Mouse (Mus musculus) stomach, embryonic 14.5 days (tissue): ENCODE results near the gene Olfr1028. TPM values are rescaled to one million over a fixed set of nuclear protein-coding genes. Genes with fewer than 3 reads are reported as not detected.

Experiments used
- polyA plus RNA-seq: library from polyadenylated mRNA; unstranded; fragments of >200 nt; fragmentation: Nextera tagmentation; extraction: Ambion mirVana; gene quantifications from 2 replicates; pipeline ENCODE4 v1.2.1, GENCODE M21; 2014

The Olfr1028 gene
- polyA plus RNA-seq, 1 experiment from 2014 or later, result not detected

Other genes with a start within 250 kb of the Olfr1028 start
- gene Olfr1009, start 235.0 kb upstream of the Olfr1028 start, polyA plus RNA-seq, result not detected in 2 replicates
- not detected in 2 replicates for gene Olfr1012, start 187.7 kb upstream of the Olfr1028 start, polyA plus RNA-seq
- not detected in 2 replicates for gene Olfr1013, start 183.3 kb upstream of the Olfr1028 start, polyA plus RNA-seq
- gene Olfr1014, start 177.7 kb upstream of the Olfr1028 start, polyA plus RNA-seq, result not detected in 2 replicates
- not detected in 2 replicates for gene Olfr1015, start 168.4 kb upstream of the Olfr1028 start, polyA plus RNA-seq
- gene Olfr1016, start 147.9 kb upstream of the Olfr1028 start, polyA plus RNA-seq, result not detected in 2 replicates
- not detected in 2 replicates for gene Olfr1018, start 132.0 kb upstream of the Olfr1028 start, polyA plus RNA-seq
- gene Olfr1019, start 105.0 kb upstream of the Olfr1028 start, polyA plus RNA-seq, result not detected in 2 replicates
- gene Olfr1020, start 103.4 kb upstream of the Olfr1028 start, polyA plus RNA-seq, result not detected in 2 replicates
- not detected in 2 replicates for gene Olfr1022, start 81.8 kb upstream of the Olfr1028 start, polyA plus RNA-seq
- not detected in 2 replicates for gene Olfr1023, start 64.8 kb upstream of the Olfr1028 start, polyA plus RNA-seq
- gene Olfr1024, start 45.4 kb upstream of the Olfr1028 start, polyA plus RNA-seq, result not detected in 2 replicates
- gene Olfr1025-ps1, start 35.2 kb upstream of the Olfr1028 start, polyA plus RNA-seq, result not detected in 2 replicates
- gene Olfr1026, start 28.9 kb upstream of the Olfr1028 start, polyA plus RNA-seq, result not detected in 2 replicates
- not detected in 2 replicates for gene Olfr1029, start 23.5 kb downstream of the Olfr1028 start, polyA plus RNA-seq
- gene Olfr1030, start 28.8 kb downstream of the Olfr1028 start, polyA plus RNA-seq, result not detected in 2 replicates
- gene Olfr1031, start 39.9 kb downstream of the Olfr1028 start, polyA plus RNA-seq, result not detected in 2 replicates
- gene Olfr1032, start 55.1 kb downstream of the Olfr1028 start, polyA plus RNA-seq, result not detected in 2 replicates
- 2.6 and 5.0 TPM in 2 replicates for gene Olfr1033, start 70.2 kb downstream of the Olfr1028 start, polyA plus RNA-seq
- gene Olfr1034, start 95.4 kb downstream of the Olfr1028 start, polyA plus RNA-seq, result 0.07 TPM in 2 replicates
- gene Olfr1036, start 123.6 kb downstream of the Olfr1028 start, polyA plus RNA-seq, result not detected in 2 replicates
- gene Olfr1037, start 136.9 kb downstream of the Olfr1028 start, polyA plus RNA-seq, result not detected in 2 replicates
- not detected in 2 replicates for gene Olfr1039, start 185.5 kb downstream of the Olfr1028 start, polyA plus RNA-seq
- not detected in 2 replicates for gene Olfr1040, start 196.3 kb downstream of the Olfr1028 start, polyA plus RNA-seq
- gene Olfr1042, start 211.4 kb downstream of the Olfr1028 start, polyA plus RNA-seq, result not detected in 2 replicates
- not detected in 2 replicates for gene Olfr1043, start 217.1 kb downstream of the Olfr1028 start, polyA plus RNA-seq
- gene Olfr1044, start 227.4 kb downstream of the Olfr1028 start, polyA plus RNA-seq, result not detected in 2 replicates
- gene Olfr52, start 235.2 kb downstream of the Olfr1028 start, polyA plus RNA-seq, result not detected in 2 replicates